Comparison of ENCODE assay signal across 8 mouse cellular contexts in genomic region chr3:37723662-37724170, GRCm38 (mm10). TPM values are rescaled to one million over a fixed set of nuclear protein-coding genes. Genes with fewer than 3 reads are reported as not detected.
DNase-seq lines count a peak whose midpoint lies in the region; ATAC-seq and TF ChIP-seq lines count a peak whose summit lies in the region.

No protein-coding gene starts in this region.

- H3K4me2 ChIP-seq in midbrain, embryonic 12.5 days (replicated peaks) = peak overlapping the region; percentile 71

- H3K27ac ChIP-seq in gastrocnemius, adult 2 months = peak overlapping the region; percentile 51
- H3K27ac ChIP-seq in midbrain, embryonic 12.5 days (replicated peaks) = peak overlapping the region; percentile 50

- no peaks in the 10 kb centered on the region for H3K9me3 ChIP-seq in midbrain, embryonic 12.5 days

- DNase-seq in gastrocnemius, adult 2 months = no peak
- DNase-seq in gastrocnemius, postnatal 25 days = no peak
- DNase-seq in R1 (ENCODE audit: low read depth, low spot score) = peak; percentile 70
- peak; percentile 35 to 40 for DNase-seq in frontal cortex, postnatal 10 days (ENCODE audit: low spot score in 2 of 2)
- DNase-seq in left cerebral cortex, adult 11 months (ENCODE audit: low spot score) = peak; percentile 63
- DNase-seq in thymus, postnatal 0 days (ENCODE audit: low spot score) = peak; percentile 54

- H3K4me1 ChIP-seq in midbrain, embryonic 12.5 days = peaks cover 22% of the 10 kb centered on the region

- peak overlapping the region; percentile 50 for H3K9ac ChIP-seq in midbrain, embryonic 12.5 days (replicated peaks)

- H3K4me3 ChIP-seq in gastrocnemius, adult 2 months = peak overlapping the region; percentile 61
- peak overlapping the region; percentile 44 for H3K4me3 ChIP-seq in midbrain, embryonic 12.5 days

- no peaks in the 10 kb centered on the region for H3K36me3 ChIP-seq in midbrain, embryonic 12.5 days

- peaks cover 44% of the 10 kb centered on the region for H3K27me3 ChIP-seq in midbrain, embryonic 12.5 days

- no peak for TF ChIP-seq CTCF in gastrocnemius, adult 2 months (IDR thresholded peaks at IDR 0.05)

- peak; percentile 79 for ATAC-seq in midbrain, embryonic 12.5 days (ENCODE audit: low FRiP score, low read depth)
- ATAC-seq in erythroid progenitor cell, adult 5-6 weeks (replicated peaks; ENCODE audit: low FRiP score, poor library complexity, severe bottlenecking) = no peak

- WGBS in midbrain, embryonic 12.5 days = under 1% methylated on average over 17 of the region's 17 CpGs

- intact Hi-C loops in gastrocnemius, adult 2 months (cut with DNase I) = no loop called here

RNA-seq across cellular contexts. Expression of gene Gm5148, which starts 0.6 kb away (rescaled TPM):
- under 1 TPM in 1 of 2 experiments, not detected in 1; 0.25 TPM for total RNA-seq in gastrocnemius, adult 2 months (2021)
- under 1 TPM in 1 of 2 experiments, not detected in 1; 0.18 TPM for total RNA-seq in gastrocnemius, postnatal 25 days (2021)
- polyA plus RNA-seq in midbrain, embryonic 12.5 days (2016; fragmentation: Nextera tagmentation; extraction: Ambion mirVana) = 2.5 and 3.3 TPM in 2 replicates
- polyA plus RNA-seq in thymus, postnatal 0 days (2015; fragmentation: Nextera tagmentation; extraction: Ambion mirVana) = 6.0 and 6.1 TPM in 2 replicates
- not detected in 2 replicates for total RNA-seq in erythroid progenitor cell, adult 5-6 weeks (2015; ENCODE audit: low replicate concordance)
- total RNA-seq in erythroid progenitor cell, adult 5-6 weeks (2017; ENCODE audit: low replicate concordance) = 0.23 and 20.0 TPM in 2 replicates

Comparison
In these comparisons a context has a peak if more than half of its experiments do, and no peak if none do; other contexts are left out.
1. DNase-seq: peak in R1 (single experiment), frontal cortex, postnatal 10 days (2 of 2), left cerebral cortex, adult 11 months (single experiment) and thymus, postnatal 0 days (single experiment); none in gastrocnemius, adult 2 months (single experiment) and gastrocnemius, postnatal 25 days (single experiment).